Mouse (Mus musculus) regulatory T cell (primary cell): ENCODE results near the gene Hnmt.
"Not testable (repeated sequence)": the region's sequence is repeated elsewhere in the genome, so short reads cannot be mapped to it uniquely, and the experiment has no call there.

ENCODE experiments used
- in situ Hi-C: fragments of 300-600 bp; cut with MboI, MseI; formaldehyde crosslinking; loops from one replicate; pipeline ENCODE4 v1.15.1; 2025; ENCODE audit warnings: high pct_unique_total_duplicates

The Hnmt gene

GRCm38 (mm10) chr2:24049344-24049990 is at the start of gene Hnmt:
Gene Hnmt, minus strand, starts transcription at chr2:24049394.
- in situ Hi-C loops, result no loop called here

- in situ Hi-C loops, result no loop called here
Observed at GRCm38 (mm10) chr2:24096495-24096894, 47.3 kb upstream of the Hnmt start, which contains the start of gene Tbpl2. Gene Tbpl2, minus strand, starts transcription at chr2:24096595.

DNA sequence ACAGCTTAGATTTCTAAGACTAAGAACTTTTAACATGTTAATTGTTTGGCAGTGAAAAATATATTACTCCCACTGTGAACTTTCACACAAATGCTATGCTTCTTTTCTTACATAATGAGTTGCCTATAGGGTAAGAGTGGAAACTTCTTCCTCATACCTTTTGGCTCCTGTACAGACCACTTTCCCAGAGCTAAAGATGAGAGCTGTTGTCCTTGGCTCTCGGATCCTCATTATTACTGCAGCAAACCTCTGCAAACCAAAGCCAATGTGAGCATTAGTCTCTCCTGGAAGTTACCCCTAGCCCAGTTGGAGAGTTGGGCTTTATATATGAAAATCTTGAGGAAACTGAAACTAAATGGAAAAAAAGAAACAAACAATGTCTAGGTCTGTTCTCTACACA is 41.7 kb upstream of the Hnmt start:
- in situ Hi-C loops, result no loop called here

- in situ Hi-C loops, result no loop called here
Observed at GRCm38 (mm10) chr2:24050459-24050858, 1.3 kb upstream of the Hnmt start.

DNA sequence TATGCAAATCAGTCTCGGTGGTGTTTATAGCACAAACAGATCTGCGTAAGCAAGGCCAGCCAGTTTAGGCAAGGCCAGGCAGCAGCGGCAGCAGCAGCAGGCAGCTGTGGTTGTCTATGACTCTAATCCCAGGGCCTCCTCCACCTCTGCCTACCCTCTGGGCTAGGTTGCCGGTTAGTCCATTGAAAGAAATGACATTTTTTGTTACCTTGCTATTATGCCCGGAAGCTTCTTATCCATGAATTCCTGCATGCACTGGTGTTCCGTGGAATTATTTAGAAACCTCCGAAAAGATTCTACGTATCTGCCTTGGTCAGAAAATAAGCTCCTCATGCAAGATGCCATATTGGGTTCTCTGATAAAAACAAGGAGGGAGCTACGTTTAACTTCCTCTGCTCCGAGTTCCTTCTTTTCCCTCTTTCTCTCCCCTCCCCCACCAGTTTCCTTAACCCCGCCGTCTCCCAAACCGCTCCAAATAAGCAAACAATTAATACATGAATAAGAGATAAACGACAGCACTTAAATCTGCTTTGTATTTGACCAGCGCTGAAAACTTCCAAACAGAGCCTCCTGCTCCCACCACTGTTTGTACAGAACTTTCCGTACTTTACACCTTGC is 605 bp downstream of the Hnmt start:
- in situ Hi-C loops, result no loop called here

DNA sequence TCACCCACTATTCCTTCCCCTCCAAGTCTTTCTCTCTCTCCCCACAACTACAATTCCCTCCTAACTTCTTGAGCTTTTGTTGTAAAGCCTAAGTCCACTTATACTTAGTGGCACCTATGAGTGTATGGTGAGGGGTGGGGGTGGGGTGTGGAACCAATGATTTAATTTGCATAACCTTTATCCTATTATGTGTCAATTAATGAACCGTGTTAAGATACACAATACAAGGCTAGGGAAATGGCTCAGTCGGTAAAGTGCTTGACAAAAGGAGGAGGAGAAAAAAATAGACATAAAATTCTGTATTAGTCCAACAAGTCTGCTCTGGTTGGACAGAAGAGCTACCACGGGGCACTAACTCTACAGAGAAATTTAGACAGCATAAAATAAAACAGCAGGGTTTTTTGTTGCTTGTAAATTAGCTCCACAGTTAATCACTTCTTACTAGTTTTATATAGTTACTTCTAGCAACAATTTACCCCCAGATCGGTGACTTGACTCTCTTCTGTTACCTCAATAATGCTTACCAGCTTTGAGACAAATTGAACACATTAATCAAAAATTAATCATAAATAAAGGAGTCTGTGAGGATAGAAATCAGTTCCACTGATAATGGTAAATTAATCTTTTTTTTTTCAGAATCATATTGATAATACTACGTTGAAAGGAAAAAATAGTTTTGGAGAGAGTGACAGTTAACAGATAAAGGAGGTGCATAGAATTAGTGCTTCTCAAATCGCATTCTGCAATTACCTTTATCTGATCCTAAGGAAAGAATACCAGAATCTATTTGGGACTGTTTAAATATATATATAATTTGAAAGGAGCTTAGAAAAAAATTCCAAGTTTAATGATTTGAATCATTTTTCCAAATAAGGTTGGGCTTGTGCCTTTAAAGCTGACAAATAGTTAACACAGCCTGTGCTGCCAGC is 1.4 kb downstream of the Hnmt start:
- in situ Hi-C loops, result no loop called here

GRCm38 (mm10) chr2:24042901-24043300 is 6.3 kb downstream of the Hnmt start:
- in situ Hi-C loops, result no loop called here

DNA sequence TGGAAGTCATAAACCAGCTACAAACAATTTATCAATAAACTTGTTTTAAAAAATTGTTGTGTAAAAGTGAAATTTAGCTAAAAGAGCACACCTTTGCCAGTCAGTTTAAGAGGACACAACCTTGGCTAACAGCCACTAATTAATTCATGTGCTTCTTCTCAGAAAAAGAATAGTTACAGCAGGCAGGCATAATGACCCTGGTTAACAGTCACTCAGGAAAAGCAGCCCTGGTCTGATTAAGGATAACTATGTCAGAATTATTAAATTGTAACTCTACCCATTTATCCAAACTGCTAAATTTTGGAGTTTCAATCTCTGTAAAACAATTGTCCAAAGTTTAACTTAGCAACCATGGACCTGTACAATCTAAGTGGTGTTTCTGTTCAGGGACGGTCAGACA is 8.7 kb downstream of the Hnmt start:
- in situ Hi-C loops, result no loop called here

DNA sequence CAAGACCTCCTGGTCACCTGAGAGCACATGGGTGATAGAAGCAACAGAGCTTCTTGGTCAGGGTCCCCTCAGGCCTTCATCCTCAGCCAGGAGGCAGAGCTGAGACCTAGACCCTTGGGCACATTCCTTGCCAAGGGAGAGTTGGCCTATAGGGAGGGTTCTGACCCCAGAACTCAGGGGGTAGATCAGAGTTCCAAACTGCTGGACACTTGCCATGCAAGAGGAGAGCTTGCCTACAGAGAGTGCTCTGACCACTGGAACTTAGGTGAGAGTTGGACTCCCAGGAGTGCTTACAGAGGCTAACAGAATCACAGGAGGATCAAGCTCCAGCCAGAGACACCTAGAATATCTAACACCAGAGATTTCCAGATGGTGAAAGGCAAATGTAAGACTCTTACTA is 29.8 kb downstream of the Hnmt start:
- in situ Hi-C loops, result not testable (repeated sequence)

DNA sequence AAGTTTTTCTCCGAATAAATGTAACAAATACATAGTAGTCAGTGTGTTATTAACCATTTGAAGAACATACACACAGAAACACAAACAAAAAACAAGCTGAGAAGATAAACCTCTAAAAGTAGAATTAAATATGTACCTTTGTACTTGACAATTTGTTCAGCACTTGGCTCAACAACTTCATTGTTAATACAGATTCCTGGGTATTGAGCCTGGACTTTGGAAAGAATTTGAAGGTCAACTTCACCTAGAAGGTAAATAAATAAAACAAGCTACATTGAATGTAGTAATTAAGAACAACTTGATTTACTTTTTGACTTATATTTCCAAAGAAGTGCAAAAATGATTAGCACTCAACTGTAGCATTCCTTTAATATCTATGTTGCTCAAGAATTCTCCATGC is 30.2 kb downstream of the Hnmt start:
- in situ Hi-C loops, result no loop called here

DNA sequence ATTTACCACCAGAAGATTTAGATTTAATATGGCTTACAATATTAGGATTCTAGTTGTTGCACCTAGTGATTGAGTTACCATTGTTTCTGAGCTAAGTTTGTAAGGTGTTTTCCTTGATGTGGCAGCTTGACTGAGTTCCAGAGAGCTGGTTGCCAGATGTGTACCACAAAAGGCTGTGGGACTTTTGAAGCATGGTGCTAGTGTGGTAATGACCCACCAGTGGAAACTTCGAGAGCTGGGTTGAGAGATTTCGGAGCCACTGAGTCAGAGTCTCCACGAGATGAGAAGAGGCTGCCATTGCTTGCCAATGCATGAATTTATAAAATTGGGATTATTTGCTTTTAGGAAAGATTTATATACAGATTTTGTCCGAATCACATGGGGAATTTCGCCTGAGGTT is 34.2 kb downstream of the Hnmt start:
- in situ Hi-C loops, result no loop called here

- in situ Hi-C loops, result no loop called here
Observed at GRCm38 (mm10) chr2:23999323-23999722, 49.9 kb downstream of the Hnmt start.

DNA sequence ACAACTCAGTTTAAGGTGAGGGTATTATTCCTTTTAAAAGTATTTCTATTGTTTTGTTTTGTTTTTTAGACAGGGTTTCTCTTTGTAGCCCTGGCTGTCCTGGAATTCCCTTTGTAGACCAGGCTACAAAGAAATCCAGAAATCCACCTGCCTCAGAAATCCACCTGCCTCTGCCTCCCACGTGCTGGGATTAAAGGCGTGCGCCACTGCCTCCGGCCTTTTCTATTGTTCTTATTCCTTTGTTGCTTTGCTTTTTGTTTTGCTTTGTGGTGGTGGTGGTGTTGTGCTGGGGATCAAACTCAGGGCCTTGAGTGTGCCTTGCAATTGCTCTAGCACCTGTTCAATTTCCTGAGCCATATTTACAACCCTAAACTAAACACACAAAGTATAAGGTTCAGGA is 50.4 kb downstream of the Hnmt start:
- in situ Hi-C loops, result no loop called here

DNA sequence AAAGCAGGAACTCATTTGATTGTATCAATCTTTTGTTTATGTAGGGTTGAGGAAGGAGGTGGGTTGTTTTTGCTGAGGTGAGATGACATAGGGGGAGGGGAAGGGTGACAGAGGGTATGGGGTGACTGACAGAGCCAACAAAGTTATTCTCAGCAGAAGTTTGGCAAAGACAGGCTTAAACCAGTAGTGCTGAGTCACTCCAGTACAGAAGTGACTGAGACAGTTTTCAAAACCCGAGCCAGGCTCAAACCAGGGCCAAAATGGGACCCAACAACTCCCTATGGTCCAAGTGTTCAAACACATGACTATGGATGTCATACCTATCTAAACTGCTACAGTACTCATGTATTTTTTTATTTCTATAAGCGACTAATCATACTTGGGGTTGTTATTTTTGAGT is 52.4 kb downstream of the Hnmt start:
- in situ Hi-C loops, result no loop called here

- in situ Hi-C loops, result not testable (repeated sequence)
Observed at GRCm38 (mm10) chr2:23990034-23990573, 59.1 kb downstream of the Hnmt start.

DNA sequence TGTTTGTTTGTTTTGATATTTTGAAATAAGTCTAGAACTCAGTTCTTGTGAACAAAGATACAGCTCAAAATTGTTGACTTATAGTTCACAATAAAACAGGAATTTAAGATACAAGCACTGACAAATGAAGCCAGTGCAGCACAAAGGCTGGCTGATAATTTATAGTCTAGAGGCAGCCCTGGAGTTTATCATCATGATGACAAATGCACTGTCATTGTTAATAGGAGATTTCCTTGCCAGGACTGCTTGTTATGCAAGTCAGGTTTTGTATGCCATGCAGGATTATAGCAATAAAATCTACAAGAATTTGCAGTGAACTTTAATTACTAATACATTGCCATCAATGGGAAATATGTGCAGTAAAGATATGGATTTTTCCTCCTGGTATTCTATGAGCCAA is 61.9 kb downstream of the Hnmt start:
- in situ Hi-C loops, result no loop called here

GRCm38 (mm10) chr2:23983343-23983742 is 65.9 kb downstream of the Hnmt start:
- in situ Hi-C loops, result no loop called here

DNA sequence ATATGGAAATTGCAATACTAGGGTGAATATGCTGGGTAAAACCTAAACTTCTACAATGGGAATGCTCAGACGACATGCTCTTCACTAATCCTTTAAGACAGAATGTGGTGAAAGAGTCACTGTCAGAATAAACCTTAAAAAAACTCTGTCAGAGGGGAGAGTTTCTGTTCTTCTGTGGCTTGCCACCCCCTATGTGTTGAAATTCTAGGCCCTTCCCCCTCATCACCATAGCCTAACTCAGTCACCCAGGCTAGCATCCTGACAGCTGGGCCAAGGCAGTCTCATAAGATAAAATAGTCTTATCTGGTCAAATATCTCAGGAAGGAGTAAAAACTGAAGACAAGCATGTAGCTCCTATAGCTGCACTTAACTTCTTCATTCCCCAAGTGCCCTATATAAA is 66.3 kb downstream of the Hnmt start:
- in situ Hi-C loops, result no loop called here

DNA sequence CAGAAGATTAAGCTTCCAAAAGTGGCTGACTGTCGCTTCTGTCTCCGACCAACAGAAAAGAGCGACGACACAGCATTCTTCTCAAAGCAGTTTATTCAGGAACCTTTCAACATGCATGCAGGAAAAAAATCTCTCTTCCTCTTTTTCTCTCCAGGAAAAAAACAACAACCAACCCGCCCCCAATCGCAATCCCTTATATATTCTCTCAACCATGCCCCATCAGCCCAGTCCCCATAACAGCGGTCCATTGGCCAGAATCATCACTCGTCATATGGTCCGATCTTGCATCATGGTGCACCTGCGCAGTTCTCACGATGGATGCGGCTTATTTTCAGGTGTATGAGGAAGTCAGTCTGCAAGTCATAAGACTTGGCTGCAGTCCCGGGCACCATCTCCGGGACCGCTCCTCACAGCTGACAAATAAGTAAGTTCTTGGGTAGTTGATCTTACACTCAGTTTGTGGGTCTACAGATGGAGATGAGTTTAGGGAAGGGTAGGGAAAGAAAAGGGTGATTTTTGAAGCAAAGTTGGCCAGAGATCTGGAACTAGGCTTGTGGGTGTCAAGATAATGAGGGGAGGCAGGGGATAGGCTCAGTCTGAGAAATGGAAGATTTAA is 88.4 kb downstream of the Hnmt start:
- in situ Hi-C loops, result not testable (repeated sequence)
